Mouse (Mus musculus) kidney, postnatal 36 days (tissue): ENCODE measurements at regions not wholly inside any gene's neighbourhood (a gene's known extent, or its start where the extent isn't known, plus 50 kb on each side); places are given as distances from the start of the nearest gene placed in this dataset.

Experiments
- DNase-seq, 2 experiments: peaks; one replicate each; pipeline ENCODE4 v3.0.0; 2021 to 2022; ENCODE audit warnings: mixed read lengths in 2 of 2

- DNase-seq: no peak
Observed at GRCm38 (mm10) chr6:12140596-12140995, 233.0 kb downstream of the Phf14 start.

DNA sequence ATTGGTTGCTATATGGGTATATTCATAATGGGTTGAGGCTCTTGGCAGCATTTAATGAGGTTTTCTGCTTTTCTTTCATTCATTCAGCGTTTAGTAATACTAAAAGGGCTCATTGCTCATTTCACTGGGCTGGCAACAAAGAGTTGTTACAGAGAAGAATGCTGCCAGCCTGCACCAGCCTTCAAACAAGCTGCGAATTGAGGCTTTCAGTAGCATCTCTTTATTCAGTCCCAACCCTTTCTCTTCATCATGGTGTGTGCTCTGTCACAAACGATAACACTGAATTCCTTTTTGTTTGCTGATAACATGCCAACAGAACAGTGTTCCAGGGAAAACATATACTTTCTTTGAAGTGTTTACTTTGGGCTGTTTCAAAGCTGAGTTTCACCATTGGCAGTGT lies 237.6 kb downstream of the Phf14 start:
- no peak for DNase-seq

GRCm38 (mm10) chr6:12150613-12151333 lies 243.2 kb downstream of the Phf14 start:
- DNase-seq: no peak

GRCm38 (mm10) chr6:12163971-12164370 lies 256.4 kb downstream of the Phf14 start:
- DNase-seq: no peak

GRCm38 (mm10) chr6:12168533-12168932 lies 260.9 kb downstream of the Phf14 start:
- DNase-seq: no peak

DNA sequence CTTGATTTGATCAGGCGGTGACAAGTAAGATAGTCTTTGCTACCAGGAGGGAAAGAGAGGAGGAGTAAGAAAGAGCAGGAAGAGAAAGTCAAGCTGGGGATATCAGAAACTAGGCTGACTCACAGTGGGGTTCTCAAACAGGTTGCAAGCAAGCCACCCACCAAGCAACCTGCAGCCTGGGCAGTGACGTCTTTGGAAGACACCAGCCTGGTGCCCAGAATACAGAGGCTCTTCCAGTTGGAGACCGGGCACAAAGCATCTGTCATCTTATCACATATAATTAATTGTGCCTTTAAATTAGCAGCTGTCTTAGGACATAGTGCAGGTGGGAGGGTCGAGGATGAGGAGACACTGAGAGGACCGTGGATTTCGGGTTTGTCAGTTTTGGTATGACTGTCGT lies 261.8 kb downstream of the Phf14 start:
- DNase-seq: no peak

GRCm38 (mm10) chr6:12170722-12171121 lies 263.1 kb downstream of the Phf14 start:
- DNase-seq: no peak

GRCm38 (mm10) chr6:12171189-12171588 lies 263.6 kb downstream of the Phf14 start:
- no peak for DNase-seq

DNA sequence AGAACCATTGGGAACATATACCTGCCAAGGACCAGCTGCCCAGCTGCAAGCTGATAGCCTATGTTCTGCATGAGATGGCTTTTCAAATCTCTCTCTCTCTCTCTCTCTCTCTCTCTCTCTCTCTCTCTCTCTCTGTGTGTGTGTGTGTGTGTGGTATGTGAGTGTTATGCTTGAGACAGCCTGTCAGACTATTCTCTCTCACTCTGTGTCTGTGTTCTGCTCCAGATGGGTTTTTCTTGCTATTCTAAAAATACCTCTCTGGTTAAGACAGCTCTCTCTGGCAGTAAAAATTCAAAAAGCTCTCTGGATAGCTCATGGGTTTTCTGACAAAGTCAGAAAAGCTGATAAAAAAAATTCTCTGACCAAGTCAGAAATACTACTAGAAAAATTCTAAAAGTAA lies 270.4 kb downstream of the Phf14 start:
- no peak for DNase-seq

DNA sequence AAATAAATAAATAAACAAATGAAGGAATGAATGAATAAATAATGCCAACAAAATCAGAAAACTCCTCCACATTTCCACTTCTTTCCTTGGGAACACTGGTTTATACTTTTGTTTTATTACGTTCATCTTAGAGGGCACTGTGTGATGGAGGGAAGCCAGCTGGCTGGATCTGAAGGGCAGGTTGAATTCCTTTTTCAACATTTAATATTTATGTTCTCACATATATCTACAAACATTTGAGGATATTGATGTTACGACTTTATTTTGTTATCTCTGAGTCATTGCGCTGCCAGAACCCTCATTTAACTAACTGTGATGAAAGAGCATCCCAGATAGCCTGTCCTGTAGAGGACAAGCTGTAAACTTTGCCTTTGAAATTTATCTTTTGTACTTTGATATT lies 273.3 kb downstream of the Phf14 start:
- DNase-seq: no peak

DNA sequence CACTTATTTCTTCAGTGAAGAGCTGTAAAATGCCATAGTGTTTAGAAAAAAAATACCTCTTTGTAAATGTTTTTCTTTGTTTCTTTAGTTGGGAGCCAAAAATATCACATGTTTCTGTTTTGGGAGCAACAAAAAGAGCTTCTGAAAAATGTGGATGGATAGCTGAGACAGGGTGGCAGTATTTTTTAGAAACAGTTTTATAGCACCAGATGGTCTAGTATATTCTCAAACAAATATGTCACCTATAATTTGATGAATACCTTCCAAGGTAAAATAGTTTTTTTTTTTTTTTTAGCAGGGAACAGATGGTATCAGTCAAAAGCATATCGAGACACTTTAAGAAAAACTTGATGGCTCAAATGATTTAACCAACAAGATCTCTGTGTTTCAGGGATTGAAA lies 302.6 kb downstream of the Phf14 start:
- no peak for DNase-seq

DNA sequence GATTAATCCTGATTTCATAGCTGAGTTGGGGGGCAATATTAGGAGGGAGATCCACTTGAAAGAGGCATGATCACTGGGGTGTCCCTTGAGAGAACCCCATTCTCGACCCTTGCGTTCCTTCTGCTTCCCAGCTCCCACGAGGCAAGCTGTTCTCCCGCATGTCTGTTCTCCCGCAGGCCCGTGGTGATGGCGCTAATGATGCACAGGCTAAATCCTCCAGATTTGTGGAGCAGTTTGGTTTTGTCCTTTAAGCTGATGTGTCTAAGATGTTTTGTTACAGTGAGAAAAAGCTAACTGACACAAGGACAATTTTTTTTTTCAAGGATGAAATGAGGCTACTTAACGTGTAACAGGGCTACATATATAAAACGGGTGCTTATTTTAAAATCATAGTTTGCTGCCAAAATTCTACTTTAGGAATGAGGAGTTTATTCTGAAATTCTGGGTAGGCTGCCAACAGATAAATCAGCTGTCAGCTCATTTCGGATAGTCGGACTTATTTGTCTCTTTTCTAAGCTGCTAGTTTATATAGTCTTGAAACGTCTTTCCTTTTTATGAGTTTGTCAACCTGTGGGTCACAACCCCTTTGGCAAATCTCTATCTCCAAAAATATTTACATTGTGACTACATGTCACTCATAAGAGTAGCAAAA lies 307.0 kb downstream of the Phf14 start:
- DNase-seq: no peak

GRCm38 (mm10) chr6:12215178-12215553 lies 307.6 kb downstream of the Phf14 start:
- DNase-seq: no peak

DNA sequence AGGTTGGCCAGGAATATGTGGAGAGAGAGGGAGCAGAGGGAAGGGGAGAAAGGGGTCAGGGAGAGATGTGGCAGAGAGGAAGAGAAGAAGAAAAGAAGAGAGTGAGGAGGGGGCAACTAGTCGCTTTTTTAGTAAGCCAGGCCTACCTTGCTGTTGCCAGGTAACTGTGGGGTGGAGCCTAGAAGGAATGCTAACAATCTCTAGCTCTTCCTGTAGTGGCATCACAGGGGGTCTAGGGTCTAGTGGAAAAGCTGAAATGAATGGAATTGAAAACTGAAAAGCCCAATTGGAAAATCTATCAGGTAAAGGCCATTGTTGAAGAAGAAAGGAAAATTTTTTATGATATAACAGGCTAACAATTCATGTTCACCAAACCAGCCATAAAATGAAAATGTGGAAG lies 336.5 kb downstream of the Phf14 start:
- no peak for DNase-seq

GRCm38 (mm10) chr6:12247975-12248374 lies 340.4 kb downstream of the Phf14 start:
- no peak for DNase-seq

- DNase-seq: no peak
Observed at GRCm38 (mm10) chr6:12248599-12248998, 341.0 kb downstream of the Phf14 start.

DNA sequence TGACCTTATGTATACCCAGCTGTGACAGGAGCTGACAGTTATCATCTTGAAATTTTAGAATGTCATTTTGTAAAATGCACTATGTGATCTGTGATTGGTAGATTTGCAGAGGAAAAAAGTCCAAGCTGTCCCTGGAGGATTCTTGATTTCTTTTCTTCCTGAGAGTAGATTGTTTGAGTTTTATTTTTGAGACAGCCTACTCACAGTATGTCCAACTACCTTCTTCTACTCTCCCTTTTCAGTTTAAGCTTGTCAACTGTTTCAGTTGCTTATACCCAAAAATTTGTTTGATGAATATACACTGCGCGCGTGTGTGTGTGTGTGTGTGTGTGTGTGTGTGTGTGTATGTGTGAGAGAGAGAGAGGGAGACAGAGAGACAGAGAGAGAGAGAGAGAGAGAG lies 346.9 kb downstream of the Phf14 start:
- no peak for DNase-seq

- no peak for DNase-seq
Observed at GRCm38 (mm10) chr6:12255434-12255833, 347.8 kb downstream of the Phf14 start.

DNA sequence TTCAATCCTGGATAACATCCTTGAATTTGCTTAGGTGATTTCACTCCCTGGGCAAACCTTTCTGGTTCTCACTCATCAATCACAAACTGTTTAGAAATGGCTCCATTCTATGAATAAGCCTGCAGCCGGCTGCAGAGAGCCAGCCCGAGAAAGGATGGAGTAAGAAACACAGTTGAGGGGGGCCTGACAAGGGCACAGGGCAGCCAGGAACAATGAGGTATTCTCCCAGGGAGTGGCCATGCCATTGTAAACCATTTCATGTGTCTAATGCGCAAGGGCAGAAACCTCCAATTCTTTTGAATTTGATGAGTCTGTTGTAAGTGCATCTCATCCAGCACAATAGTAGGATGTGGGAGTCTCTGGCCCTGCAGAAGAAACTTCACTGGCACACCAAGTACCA lies 350.7 kb downstream of the Phf14 start:
- no peak for DNase-seq

- DNase-seq: no peak
Observed at GRCm38 (mm10) chr6:12258940-12259481, 351.4 kb downstream of the Phf14 start.

GRCm38 (mm10) chr6:12259629-12260028 lies 352.0 kb downstream of the Phf14 start:
- DNase-seq: no peak

- DNase-seq: peak; percentile 33 to 58
Observed at GRCm38 (mm10) chr6:12260325-12261076, 352.9 kb downstream of the Phf14 start.
